ENCODE assay signal across 8 mouse cellular contexts in genomic region chr14:118767673-118768353, GRCm38 (mm10). TPM values are rescaled to one million over a fixed set of nuclear protein-coding genes. Genes with fewer than 3 reads are reported as not detected.
DNase-seq lines count a peak whose midpoint lies in the region; ATAC-seq and TF ChIP-seq lines count a peak whose summit lies in the region.

No protein-coding gene starts in this region.

- no peak overlapping the region for H3K4me3 ChIP-seq in E14TG2a.4 (replicated peaks; ENCODE audit: low read length)
- no peak overlapping the region for H3K4me3 ChIP-seq in forebrain, embryonic 12.5 days (replicated peaks)
- H3K4me3 ChIP-seq in heart, postnatal 0 days (ENCODE audit: low read depth, low read length) = no peak overlapping the region
- H3K4me3 ChIP-seq in liver, embryonic 15.5 days (replicated peaks) = no peak overlapping the region
- no peak overlapping the region for H3K4me3 ChIP-seq in neural tube, embryonic 12.5 days
- no peak overlapping the region for H3K4me3 ChIP-seq in stomach, postnatal 0 days (ENCODE audit: low read depth, low read length)

- peak; percentile 95 for TF ChIP-seq CTCF in E14TG2a.4 (conservative IDR thresholded peaks at IDR 0.05; ENCODE audit: low read length)
- peak; percentile 100 for TF ChIP-seq CTCF in heart, postnatal 0 days (IDR thresholded peaks at IDR 0.05; ENCODE audit: low read depth)
- TF ChIP-seq CTCF in stomach, postnatal 0 days (IDR thresholded peaks at IDR 0.05; ENCODE audit: low read depth) = peak; percentile 100

- no peak for TF ChIP-seq EP300 in heart, postnatal 0 days (IDR thresholded peaks at IDR 0.05; ENCODE audit: low read depth)
- TF ChIP-seq EP300 in stomach, postnatal 0 days (optimal IDR thresholded peaks at IDR 0.05) = no peak

- H3K36me3 ChIP-seq in E14TG2a.4 (ENCODE audit: insufficient read depth, low read length) = 0 out of 2 replicates have a peak, but pooled peaks cover 5% of the 10 kb centered on the region
- H3K36me3 ChIP-seq in forebrain, embryonic 12.5 days (replicated peaks) = no peaks in the 10 kb centered on the region
- no peaks in the 10 kb centered on the region for H3K36me3 ChIP-seq in heart, postnatal 0 days (replicated peaks; ENCODE audit: control insufficient read depth, insufficient read depth, low read length)
- H3K36me3 ChIP-seq in liver, embryonic 15.5 days (replicated peaks) = no peaks in the 10 kb centered on the region
- H3K36me3 ChIP-seq in neural tube, embryonic 12.5 days = no peaks in the 10 kb centered on the region
- no peaks in the 10 kb centered on the region for H3K36me3 ChIP-seq in stomach, postnatal 0 days (ENCODE audit: control insufficient read depth, insufficient read depth, low read length)

- H3K9ac ChIP-seq in forebrain, embryonic 12.5 days = no peak overlapping the region
- H3K9ac ChIP-seq in heart, postnatal 0 days (replicated peaks; ENCODE audit: low read depth, low read length) = no peak overlapping the region
- no peak overlapping the region for H3K9ac ChIP-seq in liver, embryonic 15.5 days
- no peak overlapping the region for H3K9ac ChIP-seq in neural tube, embryonic 12.5 days
- no peak overlapping the region for H3K9ac ChIP-seq in stomach, postnatal 0 days (ENCODE audit: low read length)

- 37% methylated on average over 14 of the region's 14 CpGs for WGBS in forebrain, embryonic 12.5 days
- 35% methylated on average over 14 of the region's 14 CpGs for WGBS in heart, postnatal 0 days
- WGBS in liver, embryonic 15.5 days (ENCODE audit: insufficient replicate concordance) = 28% methylated on average over 14 of the region's 14 CpGs
- WGBS in neural tube, embryonic 12.5 days = 38% methylated on average over 14 of the region's 14 CpGs
- WGBS in stomach, postnatal 0 days = 34% methylated on average over 14 of the region's 14 CpGs

- H3K4me2 ChIP-seq in forebrain, embryonic 12.5 days = no peak overlapping the region
- no peak overlapping the region for H3K4me2 ChIP-seq in heart, postnatal 0 days (ENCODE audit: low read depth, low read length)
- peak overlapping the region; percentile 32 for H3K4me2 ChIP-seq in liver, embryonic 15.5 days
- H3K4me2 ChIP-seq in neural tube, embryonic 12.5 days (replicated peaks) = no peak overlapping the region
- H3K4me2 ChIP-seq in stomach, postnatal 0 days (replicated peaks; ENCODE audit: low read depth) = no peak overlapping the region

- peaks cover 8% of the 10 kb centered on the region; the same call in 1 of the 2 replicates for H3K27me3 ChIP-seq in E14TG2a.4 (ENCODE audit: insufficient read depth, low read length)
- peaks cover 17% of the 10 kb centered on the region for H3K27me3 ChIP-seq in forebrain, embryonic 12.5 days
- H3K27me3 ChIP-seq in heart, postnatal 0 days (ENCODE audit: control insufficient read depth, insufficient read depth, low read length) = 0 out of 2 replicates have a peak, but pooled peaks cover 7% of the 10 kb centered on the region
- H3K27me3 ChIP-seq in liver, embryonic 15.5 days = no peaks in the 10 kb centered on the region
- H3K27me3 ChIP-seq in neural tube, embryonic 12.5 days (replicated peaks) = no peaks in the 10 kb centered on the region
- H3K27me3 ChIP-seq in stomach, postnatal 0 days (ENCODE audit: control insufficient read depth, insufficient read depth, low read length) = no peaks in the 10 kb centered on the region

- peaks cover 25% of the 10 kb centered on the region for H3K4me1 ChIP-seq in E14TG2a.4 (replicated peaks; ENCODE audit: low read depth, low read length)
- H3K4me1 ChIP-seq in forebrain, embryonic 12.5 days = no peaks in the 10 kb centered on the region
- no peaks in the 10 kb centered on the region for H3K4me1 ChIP-seq in heart, postnatal 0 days (ENCODE audit: control insufficient read depth, insufficient read depth)
- peaks cover 25% of the 10 kb centered on the region for H3K4me1 ChIP-seq in liver, embryonic 15.5 days (replicated peaks)
- no peaks in the 10 kb centered on the region for H3K4me1 ChIP-seq in neural tube, embryonic 12.5 days
- H3K4me1 ChIP-seq in stomach, postnatal 0 days (replicated peaks; ENCODE audit: control insufficient read depth, insufficient read depth) = no peaks in the 10 kb centered on the region

- H3K9me3 ChIP-seq in E14TG2a.4 (ENCODE audit: low read length) = peaks cover 15% of the 10 kb centered on the region
- H3K9me3 ChIP-seq in forebrain, embryonic 12.5 days = no peaks in the 10 kb centered on the region
- no peaks in the 10 kb centered on the region for H3K9me3 ChIP-seq in heart, postnatal 0 days (replicated peaks; ENCODE audit: control insufficient read depth, low read length)
- no peaks in the 10 kb centered on the region for H3K9me3 ChIP-seq in liver, embryonic 15.5 days (replicated peaks)
- no peaks in the 10 kb centered on the region for H3K9me3 ChIP-seq in neural tube, embryonic 12.5 days
- H3K9me3 ChIP-seq in stomach, postnatal 0 days (ENCODE audit: control insufficient read depth, low read length) = no peaks in the 10 kb centered on the region

- peak; percentile 77 for DNase-seq in c-Kit-positive CD71-positive TER-119-positive erythroid progenitor cells, embryonic 14.5 days (ENCODE audit: low spot score)
- DNase-seq in heart, postnatal 0 days (ENCODE audit: low spot score) = peak; percentile 62
- peak; percentile 83 to 84 for DNase-seq in kidney, postnatal 36 days
- peak; percentile 78 for DNase-seq in stomach, postnatal 0 days (ENCODE audit: low spot score)

- no peak overlapping the region for H3K27ac ChIP-seq in forebrain, embryonic 12.5 days
- H3K27ac ChIP-seq in heart, postnatal 0 days (ENCODE audit: low read depth) = no peak overlapping the region
- no peak overlapping the region for H3K27ac ChIP-seq in liver, embryonic 15.5 days (replicated peaks)
- H3K27ac ChIP-seq in neural tube, embryonic 12.5 days = no peak overlapping the region
- H3K27ac ChIP-seq in stomach, postnatal 0 days (replicated peaks) = no peak overlapping the region

- ATAC-seq in forebrain, embryonic 12.5 days (ENCODE audit: low FRiP score) = peak; percentile 89
- peak; percentile 77; the same call in 1 of the 2 replicates for ATAC-seq in heart, postnatal 0 days (ENCODE audit: insufficient read depth, low read depth)
- peak; percentile 79 for ATAC-seq in liver, embryonic 15.5 days (ENCODE audit: insufficient read depth)
- ATAC-seq in neural tube, embryonic 12.5 days (ENCODE audit: low FRiP score, low read depth) = peak; percentile 87
- ATAC-seq in stomach, postnatal 0 days (ENCODE audit: low FRiP score, low TSS enrichment) = peak; percentile 85

RNA-seq across cellular contexts. Expression of gene Cldn10, which starts 19.9 kb away (rescaled TPM):
- polyA plus RNA-seq in forebrain, embryonic 12.5 days (2016; fragmentation: Nextera tagmentation; extraction: Ambion mirVana) = 0.56 and 0.68 TPM in 2 replicates
- 1.7 TPM in 1 of 2 replicates, not detected in the other for total RNA-seq in heart, postnatal 0 days (2014; rRNA removed; ENCODE audit: low replicate concordance)
- polyA plus RNA-seq in heart, postnatal 0 days (2015; fragmentation: Nextera tagmentation; extraction: Ambion mirVana) = 0.15 and 0.77 TPM in 2 replicates
- 0.30 and 0.99 TPM in 2 replicates for polyA plus RNA-seq in liver, embryonic 15.5 days (2015; fragmentation: Nextera tagmentation; extraction: Ambion mirVana)
- polyA plus RNA-seq in neural tube, embryonic 12.5 days (2016; fragmentation: Nextera tagmentation; extraction: Ambion mirVana) = 0.66 and 0.84 TPM in 2 replicates
- polyA plus RNA-seq in stomach, postnatal 0 days (2015; fragmentation: Nextera tagmentation; extraction: Ambion mirVana) = 8.2 and 8.4 TPM in 2 replicates
